Mouse (Mus musculus) intestine, postnatal 0 days (tissue): ENCODE results near the gene Sh3pxd2b. TPM values are rescaled to one million over a fixed set of nuclear protein-coding genes. Genes with fewer than 3 reads are reported as not detected.

Source experiments
- ATAC-seq: fragments of 200-750 bp; cut with Nextera tagmentation; 2 replicates; pipeline ENCODE4 v1.8.0; 2017; ENCODE audit warnings: mild to moderate bottlenecking, moderate TSS enrichment, moderate library complexity
- H3K27ac ChIP-seq: fragments of 300-500 bp; sonication (generic); 2 replicates; pipeline ENCODE4 v1.5.1; 2014; ENCODE audit warnings: mild to moderate bottlenecking, low read depth, low read length, moderate library complexity
- H3K27me3 ChIP-seq: fragments of 300-500 bp; sonication (generic); replicated peaks from 2 replicates; pipeline ENCODE4 v1.6.1; 2014; ENCODE audit warnings: low read length, mixed read lengths; ENCODE audit not compliant: control insufficient read depth, insufficient read depth
- H3K36me3 ChIP-seq: fragments of 300-500 bp; sonication (generic); 2 replicates; pipeline ENCODE4 v1.6.1; 2014; ENCODE audit warnings: mild to moderate bottlenecking, moderate library complexity; ENCODE audit not compliant: control insufficient read depth, insufficient read depth
- H3K4me1 ChIP-seq: fragments of 300-500 bp; sonication (generic); replicated peaks from 2 replicates; pipeline ENCODE4 v1.6.1; 2014; ENCODE audit warnings: antibody characterized with exemption, low read length, mixed read lengths; ENCODE audit not compliant: control insufficient read depth, insufficient read depth
- H3K4me2 ChIP-seq: fragments of 300-500 bp; sonication (generic); replicated peaks from 2 replicates; pipeline ENCODE4 v1.6.1; 2014; ENCODE audit warnings: low read depth, mild to moderate bottlenecking, moderate library complexity
- H3K4me3 ChIP-seq: fragments of 300-500 bp; sonication (generic); 2 replicates; pipeline ENCODE4 v1.5.1; 2014; ENCODE audit warnings: low read depth, low read length
- H3K9ac ChIP-seq: fragments of 300-500 bp; sonication (generic); 2 replicates; pipeline ENCODE4 v1.6.1; 2014; ENCODE audit warnings: mild to moderate bottlenecking, low read depth, low read length
- H3K9me3 ChIP-seq: fragments of 300-500 bp; sonication (generic); 2 replicates; pipeline ENCODE4 v1.6.1; 2016; ENCODE audit warnings: mixed run types; ENCODE audit not compliant: control insufficient read depth
- CTCF ChIP-seq: sonication (generic); IDR thresholded peaks from 2 replicates; pipeline ENCODE4 v1.5.1; 2016; ENCODE audit warnings: low read depth, mild to moderate bottlenecking, control low read depth, antibody characterized with exemption, moderate library complexity
- WGBS: fragments of 180-500 bp; shearing (Covaris S2); extraction: QIAGEN DNeasy Blood & Tissue Kit; methylation state at CpG from one replicate; pipeline ENCODE4 v1.1.7; 2014; 5-methylcytosine and 5-hydroxymethylcytosine counted together
- polyA plus RNA-seq: library from polyadenylated mRNA; unstranded; fragments of >200 nt; fragmentation: Nextera tagmentation; extraction: Ambion mirVana; gene quantifications from 2 replicates; pipeline ENCODE4 v1.2.1, GENCODE M21; 2015

Sh3pxd2b gene
- polyA plus RNA-seq, 1 experiment from 2014 or later, result 3.2 TPM

GRCm38 (mm10) chr11:32445637-32446226, 98.1 kb downstream of the Sh3pxd2b start:
- H3K36me3 ChIP-seq, result no peaks in the 10 kb centered on the region
- H3K27ac ChIP-seq, result no peak overlapping the region
- no peak overlapping the region for H3K9ac ChIP-seq
- H3K4me2 ChIP-seq, result no peak overlapping the region
- ATAC-seq, result no peak
- no peak overlapping the region for H3K4me3 ChIP-seq
- WGBS, result 69% methylated on average over 6 of the region's 6 CpGs
- H3K9me3 ChIP-seq, result no peaks in the 10 kb centered on the region
- TF ChIP-seq CTCF, result no peak
- no peaks in the 10 kb centered on the region for H3K27me3 ChIP-seq
- no peaks in the 10 kb centered on the region for H3K4me1 ChIP-seq

GRCm38 (mm10) chr11:32450216-32450615, 102.6 kb downstream of the Sh3pxd2b start:
- Histone ChIP-seq H3K4me2 (no peak overlapping the region), H3K27me3 (no peaks in the 10 kb centered on the region), H3K9me3 (no peaks in the 10 kb centered on the region), H3K4me3 (no peak overlapping the region), H3K4me1 (no peaks in the 10 kb centered on the region), H3K36me3 (no peaks in the 10 kb centered on the region), H3K27ac (no peak overlapping the region), H3K9ac (no peak overlapping the region)
- WGBS, result 0% methylated on average over 1 of the region's 1 CpGs
- no peak for ATAC-seq
- TF ChIP-seq CTCF, result peak; percentile 90

- WGBS, result 94% methylated on average over 6 of the region's 6 CpGs
- TF ChIP-seq CTCF, result no peak
- ATAC-seq, result no peak
- Histone ChIP-seq H3K27ac (no peak overlapping the region), H3K36me3 (no peaks in the 10 kb centered on the region), H3K4me1 (no peaks in the 10 kb centered on the region), H3K4me3 (no peak overlapping the region), H3K4me2 (no peak overlapping the region), H3K9ac (no peak overlapping the region), H3K9me3 (no peaks in the 10 kb centered on the region), H3K27me3 (no peaks in the 10 kb centered on the region)
Observed at GRCm38 (mm10) chr11:32451306-32451705, 103.7 kb downstream of the Sh3pxd2b start.

GRCm38 (mm10) chr11:32452745-32453144, 105.1 kb downstream of the Sh3pxd2b start:
- no peaks in the 10 kb centered on the region for H3K36me3 ChIP-seq
- no peak for TF ChIP-seq CTCF
- WGBS, result 97% methylated on average over 4 of the region's 4 CpGs

GRCm38 (mm10) chr11:32453353-32453915, 105.8 kb downstream of the Sh3pxd2b start:
- H3K4me3 ChIP-seq, result no peak overlapping the region
- H3K27me3 ChIP-seq, result no peaks in the 10 kb centered on the region
- no peak overlapping the region for H3K27ac ChIP-seq
- TF ChIP-seq CTCF, result no peak
- H3K9ac ChIP-seq, result no peak overlapping the region
- no peak for ATAC-seq
- H3K4me2 ChIP-seq, result no peak overlapping the region
- no peaks in the 10 kb centered on the region for H3K4me1 ChIP-seq
- H3K36me3 ChIP-seq, result no peaks in the 10 kb centered on the region
- 75% methylated on average over 8 of the region's 8 CpGs for WGBS
- no peaks in the 10 kb centered on the region for H3K9me3 ChIP-seq

More at GRCm38 (mm10) chr11:32452745-32453144, 105.1 kb downstream of the Sh3pxd2b start:
- no peaks in the 10 kb centered on the region for H3K4me1 ChIP-seq
- H3K4me3 ChIP-seq, result no peak overlapping the region
- ATAC-seq, result no peak
- no peak overlapping the region for H3K27ac ChIP-seq
- no peaks in the 10 kb centered on the region for H3K9me3 ChIP-seq
- H3K27me3 ChIP-seq, result no peaks in the 10 kb centered on the region
- no peak overlapping the region for H3K9ac ChIP-seq
- H3K4me2 ChIP-seq, result no peak overlapping the region

- peak; percentile 21 for ATAC-seq
- H3K9ac ChIP-seq, result peak overlapping the region; percentile 89
- peak overlapping the region; percentile 90 for H3K27ac ChIP-seq
- no peaks in the 10 kb centered on the region for H3K27me3 ChIP-seq
- WGBS, result 4% methylated on average over 19 of the region's 19 CpGs
- H3K36me3 ChIP-seq, result no peaks in the 10 kb centered on the region
- peak overlapping the region; percentile 95 for H3K4me2 ChIP-seq
- peak overlapping the region; percentile 82 for H3K4me3 ChIP-seq
- no peak for TF ChIP-seq CTCF
- no peaks in the 10 kb centered on the region for H3K4me1 ChIP-seq
- no peaks in the 10 kb centered on the region for H3K9me3 ChIP-seq
Observed at GRCm38 (mm10) chr11:32454231-32454799, 106.7 kb downstream of the Sh3pxd2b start.
